Mouse (Mus musculus) thymus, adult 2 months (tissue): ENCODE measurements around the gene Sdhc. TPM values are rescaled to one million over a fixed set of nuclear protein-coding genes. Genes with fewer than 3 reads are reported as not detected.
A peak's percentile ranks its signal among the peaks of the same experiment; 100 is the strongest.

Source experiments
- DNase-seq: peaks from one replicate; pipeline ENCODE4 v3.0.0; 2021
- H3K27ac ChIP-seq: fragments of 200-500 bp; 2 replicates; pipeline ENCODE4 v1.5.1; 2012; ENCODE audit warnings: low read length, control low read depth; ENCODE audit not compliant: control insufficient read depth, insufficient read depth
- H3K27me3 ChIP-seq: fragments of 200-500 bp; 2 replicates; pipeline ENCODE4 v1.6.1; 2012; ENCODE audit warnings: mild to moderate bottlenecking, low read length, moderate library complexity, mixed read lengths; ENCODE audit not compliant: control insufficient read depth, insufficient read depth
- H3K36me3 ChIP-seq: fragments of 200-500 bp; 2 replicates; pipeline ENCODE4 v1.6.1; 2012; ENCODE audit warnings: mild to moderate bottlenecking, low read length, moderate library complexity; ENCODE audit not compliant: control insufficient read depth, insufficient read depth
- H3K4me1 ChIP-seq: fragments of 200-500 bp; replicated peaks from 2 replicates; pipeline ENCODE4 v1.6.1; 2012; ENCODE audit warnings: low read length; ENCODE audit not compliant: control insufficient read depth, insufficient read depth
- H3K4me3 ChIP-seq: fragments of 200-500 bp; 2 replicates; pipeline ENCODE4 v1.5.1; 2012; ENCODE audit warnings: mild to moderate bottlenecking, low read length, control low read depth, moderate library complexity; ENCODE audit not compliant: control insufficient read depth, insufficient read depth
- CTCF ChIP-seq: fragments of 200-500 bp; IDR thresholded peaks from 2 replicates; pipeline ENCODE4 v1.5.1; 2012; ENCODE audit warnings: mild to moderate bottlenecking, control low read depth, low read length, moderate library complexity, borderline replicate concordance; ENCODE audit not compliant: control insufficient read depth, poor library complexity, insufficient read depth; ENCODE audit errors: extremely low read depth
- POLR2A ChIP-seq: fragments of 200-500 bp; IDR thresholded peaks from 2 replicates; pipeline ENCODE4 v1.6.1; 2012; ENCODE audit warnings: mild to moderate bottlenecking, low read length, control low read depth, moderate library complexity; ENCODE audit not compliant: control insufficient read depth, poor library complexity, insufficient read depth; ENCODE audit errors: extremely low read depth
- WGBS: fragments of 180-500 bp; shearing (Covaris S2); methylation state at CpG from one replicate; pipeline ENCODE4 v1.1.7; 2018; 5-methylcytosine and 5-hydroxymethylcytosine counted together
- polyA plus RNA-seq: library from polyadenylated mRNA; depleted of rRNA; stranded (reverse); fragments of >200 nt; gene quantifications from 2 replicates; pipeline ENCODE4 v1.2.3, GENCODE M21; 2012

Sdhc gene
- polyA plus RNA-seq, 1 experiment, result 231 TPM

GRCm38 (mm10) chr1:171119405-171119804, 31.0 kb downstream of the Sdhc start:
- Histone ChIP-seq H3K27ac (no peak overlapping the region), H3K4me1 (no peaks in the 10 kb centered on the region), H3K36me3 (no peaks in the 10 kb centered on the region), H3K4me3 (no peak overlapping the region), H3K27me3 (no peaks in the 10 kb centered on the region)
- TF ChIP-seq CTCF, result no peak
- no peak for TF ChIP-seq POLR2A
- 94% methylated on average over 14 of the region's 14 CpGs for WGBS
- DNase-seq, result no peak

- Histone ChIP-seq H3K4me3 (no peak overlapping the region), H3K27me3 (no peaks in the 10 kb centered on the region), H3K27ac (no peak overlapping the region), H3K4me1 (peaks cover 2% of the 10 kb centered on the region), H3K36me3 (no peaks in the 10 kb centered on the region)
- TF ChIP-seq CTCF (no peak), POLR2A (no peak)
- no peak for DNase-seq
- WGBS, result 78% methylated on average over 5 of the region's 5 CpGs
Observed at GRCm38 (mm10) chr1:171118996-171119395, 31.4 kb downstream of the Sdhc start.

- H3K27ac ChIP-seq, result no peak overlapping the region
- no peak overlapping the region for H3K4me3 ChIP-seq
- peak; percentile 56 for DNase-seq
- TF ChIP-seq CTCF (no peak), POLR2A (no peak)
- WGBS, result 8% methylated on average over 4 of the region's 4 CpGs
- peaks cover 5% of the 10 kb centered on the region for H3K4me1 ChIP-seq
- no peaks in the 10 kb centered on the region for H3K36me3 ChIP-seq
- H3K27me3 ChIP-seq, result no peaks in the 10 kb centered on the region
Observed at GRCm38 (mm10) chr1:171118269-171118684, 32.1 kb downstream of the Sdhc start.

- H3K27ac ChIP-seq, result no peak overlapping the region
- WGBS, result 88% methylated on average over 4 of the region's 4 CpGs
- no peaks in the 10 kb centered on the region for H3K27me3 ChIP-seq
- peaks cover 5% of the 10 kb centered on the region for H3K4me1 ChIP-seq
- no peak for DNase-seq
- no peak overlapping the region for H3K4me3 ChIP-seq
- H3K36me3 ChIP-seq, result no peaks in the 10 kb centered on the region
- no peak for TF ChIP-seq CTCF
- TF ChIP-seq POLR2A, result no peak
Observed at GRCm38 (mm10) chr1:171116280-171116679, 34.1 kb downstream of the Sdhc start.

DNA sequence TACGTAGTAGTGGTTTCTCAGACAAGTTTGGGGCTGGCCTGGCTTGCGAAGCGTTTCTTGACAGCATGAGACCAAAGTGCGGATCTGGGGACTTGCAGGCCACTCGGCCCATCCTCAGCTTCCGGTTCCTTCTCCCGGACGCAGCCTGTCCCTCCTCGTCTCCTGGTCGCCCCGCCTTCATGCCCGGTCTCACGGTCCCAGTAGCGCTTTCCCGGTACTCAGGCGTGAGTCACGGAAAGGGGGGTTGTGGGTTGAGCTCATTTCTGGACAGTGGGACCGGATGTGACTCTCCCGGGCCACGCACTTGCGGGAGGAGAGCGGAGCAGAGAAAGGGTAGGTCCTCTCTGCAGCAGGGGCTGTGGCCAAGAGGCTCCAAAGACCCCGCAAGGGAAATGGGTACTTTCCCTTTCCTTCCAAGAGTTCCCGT, 36.5 kb downstream of the Sdhc start, which contains the start of gene Cfap126:
TSS of gene Cfap126 (plus strand) at position 46 of the 427 bp plus-strand sequence.
- WGBS, result 2% methylated on average over 24 of the region's 24 CpGs
- Histone ChIP-seq H3K4me1 (peaks cover 8% of the 10 kb centered on the region), H3K36me3 (no peaks in the 10 kb centered on the region), H3K27ac (no peak within 1 kb of the TSS), H3K27me3 (no peaks in the 10 kb centered on the region), H3K4me3 (peak within 1 kb of the TSS; percentile 49)
- DNase-seq, result peak; percentile 25
- TF ChIP-seq POLR2A (no peak), CTCF (no peak)

- H3K27me3 ChIP-seq, result no peaks in the 10 kb centered on the region
- no peak for DNase-seq
- H3K36me3 ChIP-seq, result no peaks in the 10 kb centered on the region
- peaks cover 8% of the 10 kb centered on the region for H3K4me1 ChIP-seq
- no peak for TF ChIP-seq CTCF
- no peak for TF ChIP-seq POLR2A
- no peak overlapping the region for H3K4me3 ChIP-seq
- H3K27ac ChIP-seq, result no peak overlapping the region
- 89% methylated on average over 4 of the region's 4 CpGs for WGBS
Observed at GRCm38 (mm10) chr1:171112986-171113385, 37.4 kb downstream of the Sdhc start.
